Mouse (Mus musculus): ENCODE data around the gene BC003965. TPM values are rescaled to one million over a fixed set of nuclear protein-coding genes. Genes with fewer than 3 reads are reported as not detected.
"Not testable (repeated sequence)": the region's sequence is repeated elsewhere in the genome, so short reads cannot be mapped to it uniquely, and the experiment has no call there.

BC003965 gene
- total RNA-seq, 2 experiments from 2014 or later = 7.0 to 20.3 TPM

DNA sequence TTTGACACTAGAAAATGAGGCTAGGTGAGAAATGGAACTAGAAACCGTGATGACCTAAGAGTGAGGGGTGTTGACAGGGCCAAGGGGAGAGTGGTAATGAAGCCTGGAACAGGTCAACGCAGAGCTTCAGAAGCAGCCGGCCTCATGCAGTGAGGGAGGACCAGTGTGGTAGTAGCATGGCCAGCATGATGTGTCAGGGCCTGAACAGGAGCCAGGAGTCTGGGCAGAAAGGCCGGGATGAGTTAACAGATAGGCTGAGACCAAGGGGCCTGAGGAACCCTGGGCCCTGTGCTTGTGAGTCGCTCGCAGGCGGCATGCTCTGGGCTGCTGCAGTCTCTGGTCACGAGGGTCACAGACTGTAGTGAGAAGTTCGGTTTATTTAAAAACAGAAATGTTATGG, 34.6 kb downstream of the BC003965 start:
- no peak for ATAC-seq (replicated peaks; ENCODE audit: poor library complexity)

DNA sequence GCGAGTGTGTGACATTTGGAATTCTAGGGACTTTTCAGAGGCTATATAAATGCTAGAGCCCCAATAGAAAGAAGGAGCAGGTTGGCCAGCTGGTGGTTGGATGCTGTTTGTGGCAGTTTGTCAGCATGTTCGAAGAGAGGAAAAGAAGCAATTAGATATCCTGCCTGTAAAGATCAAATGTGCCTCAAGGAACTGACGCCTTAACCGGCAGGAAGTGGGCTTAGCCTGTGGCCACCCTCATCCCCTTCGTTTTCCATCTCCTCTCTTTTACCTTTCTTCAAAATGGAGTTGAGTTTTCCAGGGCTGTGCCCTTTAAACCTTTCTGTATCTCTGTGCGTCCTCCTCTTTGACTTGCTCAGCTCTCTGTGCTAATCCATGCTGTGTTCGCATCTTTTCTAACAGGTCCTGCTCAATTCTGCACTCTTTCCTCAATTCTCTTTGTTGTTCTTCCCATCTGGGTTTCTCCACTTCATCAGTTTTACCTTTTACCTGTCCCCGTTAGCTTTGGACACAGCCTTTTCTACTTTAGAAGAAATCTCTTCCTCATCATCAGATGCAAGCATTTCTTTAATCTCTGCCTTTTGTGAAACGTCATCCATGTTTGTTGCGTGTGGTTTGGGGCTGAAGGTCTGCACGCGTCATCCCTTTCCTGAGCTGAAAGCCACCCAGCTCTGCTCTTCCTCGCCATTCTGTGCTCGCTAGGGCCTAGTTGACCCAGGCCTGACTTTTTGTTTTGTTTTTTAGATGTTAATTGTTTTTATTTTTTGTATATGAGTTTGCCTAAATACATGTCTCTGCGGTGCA, 35.3 kb downstream of the BC003965 start:
- no peak for ATAC-seq (replicated peaks; ENCODE audit: poor library complexity)

DNA sequence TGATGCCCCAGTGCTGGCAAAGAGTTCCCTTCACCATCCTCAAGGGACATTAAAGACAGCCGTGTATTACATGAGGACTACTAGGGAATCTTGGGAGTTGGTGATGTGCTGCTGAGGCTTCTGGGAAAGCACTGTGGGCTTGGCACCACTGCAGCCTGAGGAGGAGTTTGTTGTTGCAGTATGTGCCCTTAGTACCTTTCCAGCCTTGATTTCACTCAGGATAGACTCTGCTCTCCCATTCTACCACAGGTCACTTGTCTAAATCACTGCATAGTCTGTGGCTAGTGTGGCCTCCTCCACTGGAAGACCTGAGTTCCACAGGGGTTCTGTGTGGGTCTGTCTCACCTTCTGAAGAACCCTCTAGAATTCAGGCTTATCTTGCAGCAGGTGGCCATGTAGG, 36.4 kb downstream of the BC003965 start:
- ATAC-seq (replicated peaks; ENCODE audit: poor library complexity) = no peak

DNA sequence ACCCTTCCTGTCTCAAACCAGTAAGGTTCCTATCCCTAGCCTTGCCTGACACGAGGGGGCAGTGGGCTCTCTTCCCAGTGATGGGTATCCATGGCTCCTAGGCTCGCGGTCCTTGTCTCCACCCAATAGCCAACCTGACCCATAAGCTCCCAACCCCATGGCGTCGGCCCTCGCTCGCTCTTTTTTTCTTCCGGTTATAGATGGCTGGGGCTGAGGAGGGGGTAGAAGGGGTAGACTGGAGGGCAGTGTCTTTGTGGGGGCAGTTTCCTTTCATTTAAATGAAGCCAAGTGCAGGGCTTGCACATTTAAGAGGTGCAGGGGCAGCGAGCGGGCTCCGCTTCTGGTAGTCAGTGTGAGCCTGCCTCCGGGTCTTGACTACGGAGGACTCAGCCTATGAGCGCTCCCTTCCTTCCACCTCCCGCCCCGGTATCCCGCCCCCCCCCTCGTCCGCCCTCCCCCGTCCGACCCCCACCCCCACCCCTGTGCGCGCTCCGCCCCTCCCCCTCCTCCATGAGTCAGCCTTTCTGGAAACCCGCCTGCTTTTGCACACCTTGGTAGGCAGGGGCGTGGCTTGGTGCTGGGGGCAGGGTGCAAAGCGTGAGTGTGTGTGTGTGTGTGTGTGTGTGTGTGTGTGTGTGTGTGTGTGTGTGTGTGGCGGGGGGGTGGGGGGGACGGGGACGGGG, 37.6 kb downstream of the BC003965 start:
- peak; percentile 58 for ATAC-seq (replicated peaks; ENCODE audit: poor library complexity)

DNA sequence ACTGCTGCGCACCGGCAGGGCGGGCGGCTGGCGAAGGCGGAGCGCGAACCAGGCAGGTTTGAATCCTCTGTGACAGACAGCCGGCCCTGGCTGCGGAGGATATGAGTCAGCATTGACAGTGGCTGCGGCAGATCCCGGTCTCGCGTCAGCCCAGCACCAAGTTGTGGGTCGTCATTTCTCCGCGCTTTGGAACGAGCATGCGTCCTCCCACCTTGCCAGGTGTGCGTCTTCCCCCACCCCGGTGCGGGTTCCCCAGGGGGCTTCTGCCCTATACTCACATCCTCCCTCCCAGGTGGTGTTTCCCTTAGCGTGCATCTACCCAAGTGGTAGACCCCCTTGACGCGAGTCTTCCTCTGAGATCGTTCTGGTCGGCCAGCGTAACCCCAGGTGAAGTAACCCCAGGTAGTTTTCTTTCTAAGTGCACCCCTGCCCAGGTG, 38.2 kb downstream of the BC003965 start:
- peak; percentile 66 for ATAC-seq (replicated peaks; ENCODE audit: poor library complexity)

DNA sequence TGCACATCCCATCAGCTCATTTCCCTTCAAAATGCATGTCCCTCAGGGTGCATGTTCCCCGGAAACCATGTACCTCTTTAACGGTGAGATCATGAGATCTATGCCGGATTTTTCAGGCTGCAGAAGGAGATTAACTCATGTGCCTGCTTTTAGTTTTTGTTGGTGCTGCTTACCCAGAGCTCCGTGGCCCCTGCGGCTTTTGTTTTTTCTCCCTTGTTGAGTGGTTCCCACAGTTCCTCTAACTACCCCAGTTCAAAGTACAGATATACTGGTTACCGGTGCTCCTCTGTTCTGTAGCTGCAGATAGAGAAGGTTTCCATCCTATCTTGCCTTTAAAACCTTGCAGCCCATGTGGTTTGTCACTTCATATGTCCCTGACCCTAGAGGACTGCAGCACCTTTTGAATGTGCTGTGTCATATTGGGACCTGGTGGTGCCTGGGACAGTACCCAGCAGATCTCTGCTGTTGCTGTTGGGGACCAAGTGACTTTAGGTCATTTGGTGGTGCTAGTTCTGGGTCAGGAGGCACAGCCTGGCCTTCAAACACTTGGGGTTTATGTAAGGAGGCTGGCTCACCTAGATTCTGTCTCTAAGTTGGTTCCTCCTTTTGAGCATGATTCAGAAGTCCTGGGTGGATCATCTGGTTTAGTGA, 38.7 kb downstream of the BC003965 start:
- peak; percentile 45 for ATAC-seq (replicated peaks; ENCODE audit: poor library complexity)

DNA sequence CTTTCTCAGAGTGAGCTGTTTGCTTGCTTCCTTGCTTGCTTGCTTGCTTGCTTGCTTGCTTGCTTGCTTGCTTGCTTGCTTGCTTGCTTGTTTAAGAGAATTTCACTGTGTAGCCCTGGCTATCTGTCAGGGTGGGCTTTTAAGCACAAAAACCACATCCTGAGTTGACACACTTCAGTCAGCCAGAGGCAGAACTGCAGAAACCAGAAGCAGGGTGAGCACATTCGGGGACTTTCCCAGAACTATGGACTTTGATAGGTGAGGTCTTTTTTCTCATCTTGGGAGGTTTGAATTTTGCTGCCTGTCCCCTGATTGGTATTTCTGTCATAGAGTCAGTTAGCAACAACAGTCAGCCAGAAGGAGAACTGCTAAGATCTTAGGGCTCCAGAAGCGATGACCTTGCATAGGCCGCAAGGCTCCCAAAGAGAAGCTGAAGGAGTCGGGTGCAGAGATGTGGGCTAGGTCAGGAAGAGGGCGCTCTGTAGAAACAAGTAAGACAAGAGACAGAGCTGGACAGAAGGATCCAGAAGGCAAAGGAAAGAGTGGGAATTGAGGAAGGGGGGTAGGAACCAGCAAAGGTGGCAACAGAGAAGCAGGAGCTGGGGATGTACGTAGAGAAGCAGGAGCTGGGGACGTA, 40.4 kb downstream of the BC003965 start:
- ATAC-seq (replicated peaks; ENCODE audit: poor library complexity) = no peak

DNA sequence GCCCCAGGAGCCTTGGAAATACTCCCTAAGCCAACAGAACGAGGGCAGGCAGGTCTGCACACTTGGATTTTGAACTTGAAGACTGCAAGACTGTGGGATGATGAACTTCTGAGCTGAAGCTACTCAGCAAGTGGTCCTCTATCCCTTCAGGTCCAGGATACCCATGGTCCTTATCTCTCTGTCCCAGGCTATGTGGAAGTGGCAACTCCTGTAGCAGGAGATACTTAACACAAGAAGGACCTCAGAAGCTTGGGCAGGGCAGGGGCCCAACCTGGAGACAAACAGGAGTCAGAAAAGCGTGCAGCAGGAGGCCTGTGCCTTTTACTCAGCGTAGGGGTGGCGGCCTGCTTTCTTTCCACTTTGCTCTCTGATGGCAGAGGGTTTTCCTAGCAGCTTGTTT, 41.3 kb downstream of the BC003965 start:
- ATAC-seq (replicated peaks; ENCODE audit: poor library complexity) = 0 out of 2 replicates have a peak, but pooled peaks have one; percentile 9

DNA sequence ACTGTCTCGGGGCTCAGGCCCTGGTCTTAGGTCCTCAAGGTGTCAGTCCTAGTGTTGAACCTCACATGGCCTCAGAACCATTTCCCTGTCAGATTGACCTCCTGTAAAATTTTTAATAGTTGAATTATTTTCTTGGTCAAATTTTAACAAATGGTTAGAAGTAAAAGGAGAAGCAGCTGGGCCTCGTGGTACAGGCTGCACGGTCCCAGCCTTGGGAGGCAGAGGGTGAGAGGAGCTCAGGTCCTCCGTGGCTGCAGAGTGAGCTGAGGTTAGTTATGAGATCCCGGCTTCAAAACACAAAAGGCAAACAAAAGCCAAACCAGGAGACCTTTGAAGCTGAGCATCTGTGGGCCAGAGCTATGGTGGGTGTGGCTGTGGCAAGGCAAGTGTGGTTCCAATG, 43.6 kb downstream of the BC003965 start:
- no peak for ATAC-seq (replicated peaks; ENCODE audit: poor library complexity)

DNA sequence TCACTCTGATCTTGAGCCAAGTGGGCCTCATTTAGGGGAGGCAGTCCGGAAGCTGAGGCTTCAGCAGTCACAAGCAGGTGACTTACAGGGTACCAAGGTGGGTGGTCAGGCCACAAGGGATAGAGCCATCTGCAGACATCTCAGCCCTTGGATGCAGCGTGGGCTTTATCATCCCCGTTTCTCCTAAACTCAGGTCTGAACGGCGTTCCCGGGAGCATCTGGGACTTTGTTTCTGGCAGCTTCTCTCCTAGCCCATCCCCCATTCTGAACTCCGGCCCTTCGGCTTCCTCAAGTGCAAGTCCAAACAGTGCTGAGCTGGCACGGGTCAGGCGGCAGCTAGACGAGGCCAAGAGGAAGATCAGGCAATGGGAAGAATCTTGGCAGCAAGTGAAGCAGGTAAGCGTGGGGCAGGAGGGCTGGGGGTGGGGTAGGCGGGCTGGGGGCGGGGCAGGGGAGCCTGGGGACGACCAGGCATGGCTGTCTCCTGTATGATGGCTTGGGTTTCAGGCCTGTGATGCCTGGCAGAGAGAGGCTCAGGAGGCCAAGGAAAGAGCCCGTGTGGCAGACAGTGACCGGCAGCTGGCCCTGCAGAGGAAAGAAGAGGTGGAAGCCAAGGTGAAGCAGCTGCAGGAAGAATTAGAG, 45.8 kb downstream of the BC003965 start:
- not testable (repeated sequence) for ATAC-seq (replicated peaks; ENCODE audit: poor library complexity)

DNA sequence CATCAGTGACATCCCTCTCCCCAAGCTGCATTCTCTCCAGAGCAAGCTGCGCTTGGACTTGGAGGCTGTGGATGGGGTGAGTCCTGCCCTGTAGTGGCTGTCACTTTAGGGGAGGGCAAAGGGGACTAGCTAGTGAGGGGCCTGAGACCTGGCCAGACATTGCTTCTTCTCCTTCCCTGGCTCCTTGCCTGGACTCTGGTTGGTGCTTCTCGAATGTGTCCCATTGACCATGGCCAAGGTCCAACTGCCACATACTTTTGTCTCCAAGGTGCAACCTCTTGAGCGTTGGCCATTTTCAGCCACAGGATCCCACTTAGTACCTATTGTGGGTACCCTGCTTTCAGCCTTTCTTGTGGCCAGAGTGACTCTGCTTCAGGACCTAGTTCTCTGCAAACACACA, 46.3 kb downstream of the BC003965 start:
- no peak for ATAC-seq (replicated peaks; ENCODE audit: poor library complexity)

DNA sequence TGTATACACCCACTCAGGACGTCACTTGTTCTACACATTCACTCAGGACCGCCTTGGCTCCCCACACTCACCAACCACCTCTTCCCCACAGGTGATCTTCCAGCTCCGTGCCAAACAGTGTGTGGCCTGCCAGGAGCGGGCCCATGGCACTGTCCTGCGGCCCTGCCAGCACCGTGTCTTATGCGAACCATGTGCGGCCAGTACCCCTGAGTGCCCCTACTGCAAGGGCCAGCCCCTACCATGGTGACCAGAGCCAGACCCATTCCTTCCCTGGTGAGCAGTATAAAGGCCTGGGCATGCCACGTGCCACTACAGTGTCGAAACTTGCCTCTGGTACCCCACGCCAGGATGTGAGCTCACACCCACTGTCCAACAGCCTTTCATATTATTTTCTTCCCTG, 47.3 kb downstream of the BC003965 start:
- ATAC-seq (replicated peaks; ENCODE audit: poor library complexity) = not testable (repeated sequence)

DNA sequence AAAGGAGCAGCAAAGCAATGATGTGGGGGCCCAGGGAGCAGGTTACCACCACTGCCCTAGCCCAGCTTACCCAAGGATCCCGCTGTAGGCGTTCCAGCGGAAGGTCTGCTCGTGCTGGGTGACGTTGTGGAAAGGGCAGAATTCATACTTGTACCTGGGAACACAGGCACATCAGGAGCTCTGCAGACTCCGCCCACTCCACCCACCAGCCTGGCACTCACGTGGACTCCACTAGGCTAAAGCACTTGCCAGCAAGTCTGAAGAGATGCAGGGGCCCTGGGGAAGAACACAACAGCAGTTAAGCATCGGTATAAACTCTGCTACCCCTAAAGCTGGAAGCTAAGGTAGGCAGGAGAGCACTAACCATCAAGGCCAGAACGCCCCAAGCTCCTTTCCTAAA, 51.3 kb downstream of the BC003965 start:
- no peak for ATAC-seq (replicated peaks; ENCODE audit: poor library complexity)

Other genes with a start within 250 kb of the BC003965 start
- 14.1 and 21.7 TPM in 2 replicates for gene Mapk8ip3, start 247.6 kb upstream of the BC003965 start, total RNA-seq (2015)
- gene Mapk8ip3, start 247.6 kb upstream of the BC003965 start, total RNA-seq (2017) = 25.2 and 29.3 TPM in 2 replicates
- 125 and 131 TPM in 2 replicates for gene Jpt2, start 223.9 kb upstream of the BC003965 start, total RNA-seq (2015)
- gene Jpt2, start 223.9 kb upstream of the BC003965 start, total RNA-seq (2017) = 114 and 116 TPM in 2 replicates
- gene Cramp1l, start 168.8 kb upstream of the BC003965 start, total RNA-seq (2015) = 21.4 and 21.9 TPM in 2 replicates
- 7.7 and 8.5 TPM in 2 replicates for gene Cramp1l, start 168.8 kb upstream of the BC003965 start, total RNA-seq (2017)
- 8.0 and 11.0 TPM in 2 replicates for gene Ift140, start 168.5 kb upstream of the BC003965 start, total RNA-seq (2015)
- 20.2 and 20.3 TPM in 2 replicates for gene Ift140, start 168.5 kb upstream of the BC003965 start, total RNA-seq (2017)
- gene Tmem204, start 101.0 kb upstream of the BC003965 start, total RNA-seq (2015) = not detected in 2 replicates
- not detected in 2 replicates for gene Tmem204, start 101.0 kb upstream of the BC003965 start, total RNA-seq (2017)
- gene Telo2, start 68.6 kb upstream of the BC003965 start, total RNA-seq (2015) = 15.5 and 31.2 TPM in 2 replicates
- gene Telo2, start 68.6 kb upstream of the BC003965 start, total RNA-seq (2017) = 28.8 and 35.5 TPM in 2 replicates
- gene Ptx4, start 63.8 kb upstream of the BC003965 start, total RNA-seq (2015) = not detected in 2 replicates
- gene Ptx4, start 63.8 kb upstream of the BC003965 start, total RNA-seq (2017) = not detected in 2 replicates
- 7.3 and 7.8 TPM in 2 replicates for gene Clcn7, start 51.2 kb upstream of the BC003965 start, total RNA-seq (2015)
- gene Clcn7, start 51.2 kb upstream of the BC003965 start, total RNA-seq (2017) = 8.1 and 9.6 TPM in 2 replicates
- not detected in 2 replicates for gene Ccdc154, start 22.1 kb upstream of the BC003965 start, total RNA-seq (2015)
- gene Ccdc154, start 22.1 kb upstream of the BC003965 start, total RNA-seq (2017) = 0.14 TPM in 1 of 2 replicates, not detected in the other
- not detected in 2 replicates for gene Gm38655, start 9.1 kb upstream of the BC003965 start, total RNA-seq (2015)
- gene Gm38655, start 9.1 kb upstream of the BC003965 start, total RNA-seq (2017) = not detected in 2 replicates
- 6.1 and 6.2 TPM in 2 replicates for gene Unkl, start 3.8 kb downstream of the BC003965 start, total RNA-seq (2015)
- 7.7 and 8.2 TPM in 2 replicates for gene Unkl, start 3.8 kb downstream of the BC003965 start, total RNA-seq (2017)
- 24.3 and 24.4 TPM in 2 replicates for gene Gnptg, start 55.6 kb downstream of the BC003965 start, total RNA-seq (2015)
- 17.2 and 20.8 TPM in 2 replicates for gene Gnptg, start 55.6 kb downstream of the BC003965 start, total RNA-seq (2017)
- 14.9 and 15.2 TPM in 2 replicates for gene Tsr3, start 55.6 kb downstream of the BC003965 start, total RNA-seq (2015)
- gene Tsr3, start 55.6 kb downstream of the BC003965 start, total RNA-seq (2017) = 28.1 and 30.7 TPM in 2 replicates
- gene Baiap3, start 71.8 kb downstream of the BC003965 start, total RNA-seq (2015) = 1.2 and 3.8 TPM in 2 replicates
- gene Baiap3, start 71.8 kb downstream of the BC003965 start, total RNA-seq (2017) = 3.7 and 6.1 TPM in 2 replicates
- 355 and 376 TPM in 2 replicates for gene Ube2i, start 90.1 kb downstream of the BC003965 start, total RNA-seq (2015)
- gene Ube2i, start 90.1 kb downstream of the BC003965 start, total RNA-seq (2017) = 305 and 308 TPM in 2 replicates
- gene Prss34, start 113.8 kb downstream of the BC003965 start, total RNA-seq (2015) = 18.7 and 31.2 TPM in 2 replicates
- 4.5 and 23.9 TPM in 2 replicates for gene Prss34, start 113.8 kb downstream of the BC003965 start, total RNA-seq (2017)
- not detected in 2 replicates for gene Prss28, start 124.1 kb downstream of the BC003965 start, total RNA-seq (2015)
- not detected in 2 replicates for gene Prss28, start 124.1 kb downstream of the BC003965 start, total RNA-seq (2017)
- gene Prss29, start 134.1 kb downstream of the BC003965 start, total RNA-seq (2015) = not detected in 2 replicates
- gene Prss29, start 134.1 kb downstream of the BC003965 start, total RNA-seq (2017) = not detected in 2 replicates
- not detected in 2 replicates for gene Tpsab1, start 161.0 kb downstream of the BC003965 start, total RNA-seq (2015)
- not detected in 2 replicates for gene Tpsab1, start 161.0 kb downstream of the BC003965 start, total RNA-seq (2017)
- gene Tpsb2, start 181.8 kb downstream of the BC003965 start, total RNA-seq (2015) = not detected in 2 replicates
- not detected in 2 replicates for gene Tpsb2, start 181.8 kb downstream of the BC003965 start, total RNA-seq (2017)
- not detected in 2 replicates for gene Tpsg1, start 184.7 kb downstream of the BC003965 start, total RNA-seq (2015)
- not detected in 2 replicates for gene Tpsg1, start 184.7 kb downstream of the BC003965 start, total RNA-seq (2017)
- gene Cacna1h, start 249.2 kb downstream of the BC003965 start, total RNA-seq (2015) = 0.32 TPM in 1 of 2 replicates, not detected in the other
- not detected in 2 replicates for gene Cacna1h, start 249.2 kb downstream of the BC003965 start, total RNA-seq (2017)

All from megakaryocyte progenitor cell, adult 5-6 weeks (primary cell).